Mouse (Mus musculus) stomach, embryonic 16.5 days (tissue): ENCODE measurements at regions not wholly inside any gene's neighbourhood (a gene's known extent, or its start where the extent isn't known, plus 50 kb on each side); places are given as distances from the start of the nearest gene placed in this dataset.

ENCODE experiments used
- ATAC-seq: fragments of 200-750 bp; cut with Nextera tagmentation; 2 replicates; pipeline ENCODE4 v1.8.0; 2017; ENCODE audit warnings: moderate number of reproducible peaks, moderate TSS enrichment; ENCODE audit not compliant: insufficient read depth, low FRiP score
- H3K27ac ChIP-seq: fragments of 300-500 bp; sonication (generic); 2 replicates; pipeline ENCODE4 v1.5.1; 2014; ENCODE audit warnings: low read length
- H3K27me3 ChIP-seq: fragments of 300-500 bp; sonication (generic); 2 replicates; pipeline ENCODE4 v1.6.1; 2014; ENCODE audit warnings: low read length, control low read depth, mixed read lengths; ENCODE audit not compliant: control insufficient read depth, insufficient read depth
- H3K36me3 ChIP-seq: fragments of 300-500 bp; sonication (generic); 2 replicates; pipeline ENCODE4 v1.6.1; 2014; ENCODE audit warnings: low read length; ENCODE audit not compliant: control insufficient read depth, insufficient read depth
- H3K4me1 ChIP-seq: fragments of 300-500 bp; sonication (generic); 2 replicates; pipeline ENCODE4 v1.6.1; 2014; ENCODE audit warnings: low read length, control low read depth, mixed read lengths; ENCODE audit not compliant: control insufficient read depth, insufficient read depth
- H3K4me2 ChIP-seq: fragments of 300-500 bp; sonication (generic); 2 replicates; pipeline ENCODE4 v1.6.1; 2014; ENCODE audit warnings: low read depth, low read length, mixed read lengths
- H3K4me3 ChIP-seq: fragments of 300-500 bp; sonication (generic); replicated peaks from 2 replicates; pipeline ENCODE4 v1.5.1; 2014; ENCODE audit warnings: mild to moderate bottlenecking, low read length
- H3K9ac ChIP-seq: fragments of 300-500 bp; sonication (generic); 2 replicates; pipeline ENCODE4 v1.6.1; 2014; ENCODE audit warnings: low read length
- H3K9me3 ChIP-seq: fragments of 300-500 bp; sonication (generic); replicated peaks from 2 replicates; pipeline ENCODE4 v1.6.1; 2016; ENCODE audit warnings: low read length, control low read depth; ENCODE audit not compliant: control insufficient read depth
- WGBS: fragments of 180-500 bp; shearing (Covaris S2); extraction: QIAGEN DNeasy Blood & Tissue Kit; methylation state at CpG from one replicate; pipeline ENCODE4 v1.1.7; 2014; 5-methylcytosine and 5-hydroxymethylcytosine counted together

GRCm38 (mm10) chr1:125174725-125175124 lies 260.8 kb downstream of the Actr3 start:
- H3K9ac ChIP-seq: no peak overlapping the region
- no peak overlapping the region for H3K27ac ChIP-seq
- no peak overlapping the region for H3K4me2 ChIP-seq
- H3K36me3 ChIP-seq: no peaks in the 10 kb centered on the region
- no peaks in the 10 kb centered on the region for H3K4me1 ChIP-seq
- WGBS: 92% methylated on average over 13 of the region's 13 CpGs
- no peak overlapping the region for H3K4me3 ChIP-seq
- no peaks in the 10 kb centered on the region for H3K27me3 ChIP-seq
- ATAC-seq: no peak
- H3K9me3 ChIP-seq: no peaks in the 10 kb centered on the region

GRCm38 (mm10) chr1:125172474-125172873 lies 263.1 kb downstream of the Actr3 start:
- Histone ChIP-seq H3K9ac (no peak overlapping the region), H3K36me3 (no peaks in the 10 kb centered on the region), H3K4me2 (no peak overlapping the region), H3K4me3 (no peak overlapping the region), H3K4me1 (no peaks in the 10 kb centered on the region), H3K27me3 (no peaks in the 10 kb centered on the region), H3K9me3 (no peaks in the 10 kb centered on the region), H3K27ac (no peak overlapping the region)
- WGBS: 53% methylated on average over 1 of the region's 1 CpGs
- no peak for ATAC-seq

- H3K27ac ChIP-seq: no peak overlapping the region
- H3K4me1 ChIP-seq: no peaks in the 10 kb centered on the region
- H3K4me2 ChIP-seq: no peak overlapping the region
- H3K36me3 ChIP-seq: no peaks in the 10 kb centered on the region
- WGBS: 65% methylated on average over 1 of the region's 1 CpGs
- no peaks in the 10 kb centered on the region for H3K9me3 ChIP-seq
- H3K27me3 ChIP-seq: no peaks in the 10 kb centered on the region
- no peak overlapping the region for H3K9ac ChIP-seq
- no peak for ATAC-seq
- no peak overlapping the region for H3K4me3 ChIP-seq
Measured at GRCm38 (mm10) chr1:125165226-125165625, 270.3 kb downstream of the Actr3 start.

- Histone ChIP-seq H3K4me2 (no peak overlapping the region), H3K27me3 (no peaks in the 10 kb centered on the region), H3K4me1 (no peaks in the 10 kb centered on the region), H3K9me3 (no peaks in the 10 kb centered on the region), H3K9ac (no peak overlapping the region), H3K4me3 (no peak overlapping the region), H3K27ac (no peak overlapping the region), H3K36me3 (no peaks in the 10 kb centered on the region)
- WGBS: 69% methylated on average over 4 of the region's 4 CpGs
- no peak for ATAC-seq
Measured at GRCm38 (mm10) chr1:125158481-125158880, 277.0 kb downstream of the Actr3 start.

- Histone ChIP-seq H3K9ac (no peak overlapping the region), H3K9me3 (no peaks in the 10 kb centered on the region), H3K27ac (no peak overlapping the region), H3K4me3 (no peak overlapping the region), H3K36me3 (no peaks in the 10 kb centered on the region), H3K4me2 (no peak overlapping the region), H3K27me3 (no peaks in the 10 kb centered on the region), H3K4me1 (no peaks in the 10 kb centered on the region)
- 95% methylated on average over 2 of the region's 2 CpGs for WGBS
- no peak for ATAC-seq
Measured at GRCm38 (mm10) chr1:125156093-125156492, 279.4 kb downstream of the Actr3 start.

GRCm38 (mm10) chr1:125149817-125150216 lies 285.7 kb downstream of the Actr3 start:
- Histone ChIP-seq H3K9ac (no peak overlapping the region), H3K36me3 (no peaks in the 10 kb centered on the region), H3K9me3 (no peaks in the 10 kb centered on the region), H3K4me3 (no peak overlapping the region), H3K4me2 (no peak overlapping the region), H3K27me3 (no peaks in the 10 kb centered on the region), H3K4me1 (no peaks in the 10 kb centered on the region), H3K27ac (no peak overlapping the region)
- ATAC-seq: no peak

GRCm38 (mm10) chr1:125123861-125124260 lies 311.7 kb downstream of the Actr3 start:
- no peak overlapping the region for H3K9ac ChIP-seq
- no peaks in the 10 kb centered on the region for H3K9me3 ChIP-seq
- no peak overlapping the region for H3K4me2 ChIP-seq
- H3K4me1 ChIP-seq: no peaks in the 10 kb centered on the region
- H3K27me3 ChIP-seq: no peaks in the 10 kb centered on the region
- no peak overlapping the region for H3K27ac ChIP-seq
- no peak for ATAC-seq
- H3K4me3 ChIP-seq: no peak overlapping the region
- no peaks in the 10 kb centered on the region for H3K36me3 ChIP-seq
- 48% methylated on average over 3 of the region's 3 CpGs for WGBS

- Histone ChIP-seq H3K4me2 (no peak overlapping the region), H3K9ac (no peak overlapping the region), H3K27me3 (no peaks in the 10 kb centered on the region), H3K36me3 (no peaks in the 10 kb centered on the region), H3K4me1 (no peaks in the 10 kb centered on the region), H3K9me3 (no peaks in the 10 kb centered on the region), H3K4me3 (no peak overlapping the region), H3K27ac (no peak overlapping the region)
- 73% methylated on average over 2 of the region's 2 CpGs for WGBS
- no peak for ATAC-seq
Measured at GRCm38 (mm10) chr1:125100596-125100995, 334.9 kb downstream of the Actr3 start.

- H3K4me2 ChIP-seq: no peak overlapping the region
- H3K9ac ChIP-seq: no peak overlapping the region
- WGBS: 80% methylated on average over 4 of the region's 4 CpGs
- H3K9me3 ChIP-seq: no peaks in the 10 kb centered on the region
- no peak overlapping the region for H3K4me3 ChIP-seq
- H3K27me3 ChIP-seq: no peaks in the 10 kb centered on the region
- ATAC-seq: no peak
- H3K27ac ChIP-seq: no peak overlapping the region
- H3K4me1 ChIP-seq: no peaks in the 10 kb centered on the region
- H3K36me3 ChIP-seq: no peaks in the 10 kb centered on the region
Measured at GRCm38 (mm10) chr1:125084906-125085305, 350.6 kb downstream of the Actr3 start.
